Mouse (Mus musculus) layer of hippocampus, postnatal 10 days (tissue): Measurements from ENCODE around the gene Fez2. TPM values are rescaled to one million over a fixed set of nuclear protein-coding genes. Genes with fewer than 3 reads are reported as not detected.

Source experiments
- DNase-seq, 2 experiments: peaks; one replicate each; pipeline ENCODE4 v3.0.0; 2021; ENCODE audit warnings: low spot score in 2 of 2
- total RNA-seq, 2 experiments: library from RNA; stranded (reverse); gene quantifications; 2 replicates each; pipeline ENCODE4 v1.2.3; 2021

Fez2 gene
- total RNA-seq, 2 experiments from 2014 or later: 38.2 to 40.4 TPM

GRCm38 (mm10) chr17:78370445-78370844, 47.5 kb downstream of the Fez2 start:
- no peak for DNase-seq

- DNase-seq: no peak
These were observed 49.5 kb downstream of the Fez2 start for GRCm38 (mm10) chr17:78368481-78368880.

- no peak for DNase-seq
These were observed 51.9 kb downstream of the Fez2 start for GRCm38 (mm10) chr17:78366070-78366469.

GRCm38 (mm10) chr17:78364555-78365302, 53.2 kb downstream of the Fez2 start:
- DNase-seq: no peak

- no peak for DNase-seq
These were observed 55.8 kb downstream of the Fez2 start for GRCm38 (mm10) chr17:78361939-78362728.

GRCm38 (mm10) chr17:78358251-78358726, 59.7 kb downstream of the Fez2 start:
- DNase-seq: peak; percentile 24 to 39

- DNase-seq: no peak
These were observed 60.2 kb downstream of the Fez2 start for GRCm38 (mm10) chr17:78357753-78358152.

GRCm38 (mm10) chr17:78355611-78356010, 62.3 kb downstream of the Fez2 start:
- DNase-seq: no peak

- DNase-seq: no peak
These were observed 63.1 kb downstream of the Fez2 start for GRCm38 (mm10) chr17:78354871-78355270.

GRCm38 (mm10) chr17:78354411-78354810, 63.5 kb downstream of the Fez2 start:
- DNase-seq: no peak

- no peak for DNase-seq
These were observed 65.5 kb downstream of the Fez2 start for GRCm38 (mm10) chr17:78352500-78352855.

GRCm38 (mm10) chr17:78351676-78352499, 66.1 kb downstream of the Fez2 start:
- no peak for DNase-seq

GRCm38 (mm10) chr17:78347111-78347801, 70.7 kb downstream of the Fez2 start:
- no peak for DNase-seq

GRCm38 (mm10) chr17:78343688-78344087, 74.3 kb downstream of the Fez2 start:
- DNase-seq: no peak

GRCm38 (mm10) chr17:78335250-78335649, 82.7 kb downstream of the Fez2 start:
- DNase-seq: no peak

GRCm38 (mm10) chr17:78333275-78333674, 84.7 kb downstream of the Fez2 start:
- no peak for DNase-seq

- no peak for DNase-seq
These were observed 86.5 kb downstream of the Fez2 start for GRCm38 (mm10) chr17:78331438-78331837.

- no peak for DNase-seq
These were observed 89.7 kb downstream of the Fez2 start for GRCm38 (mm10) chr17:78328287-78328686.

- DNase-seq: no peak
These were observed 90.8 kb downstream of the Fez2 start for GRCm38 (mm10) chr17:78327187-78327586.

GRCm38 (mm10) chr17:78326381-78326780, 91.6 kb downstream of the Fez2 start:
- DNase-seq: no peak

- DNase-seq: no peak
These were observed 92.1 kb downstream of the Fez2 start for GRCm38 (mm10) chr17:78325761-78326332.
